Mouse (Mus musculus) forebrain, embryonic 11.5 days (tissue): ENCODE results near the gene Met. TPM values are rescaled to one million over a fixed set of nuclear protein-coding genes. Genes with fewer than 3 reads are reported as not detected.

ENCODE experiments used
- ATAC-seq: fragments of 200-750 bp; cut with Nextera tagmentation; replicated peaks from 2 replicates; pipeline ENCODE4 v1.8.0; 2017; ENCODE audit warnings: moderate TSS enrichment; ENCODE audit not compliant: low FRiP score
- DNase-seq: peaks from one replicate; pipeline ENCODE4 v3.0.0-alpha.2; 2017; ENCODE audit warnings: low spot score
- H3K27ac ChIP-seq: fragments of 300-500 bp; sonication (generic); 2 replicates; pipeline ENCODE4 v1.5.1; 2014; ENCODE audit warnings: low read depth, low read length
- H3K27me3 ChIP-seq: fragments of 300-500 bp; sonication (generic); 2 replicates; pipeline ENCODE4 v1.6.1; 2014; ENCODE audit warnings: mild to moderate bottlenecking, low read length, mixed read lengths; ENCODE audit not compliant: control insufficient read depth, insufficient read depth
- H3K36me3 ChIP-seq: fragments of 300-500 bp; sonication (generic); 2 replicates; pipeline ENCODE4 v1.6.1; 2014; ENCODE audit warnings: mild to moderate bottlenecking, low read length, moderate library complexity, mixed read lengths; ENCODE audit not compliant: control insufficient read depth, insufficient read depth
- H3K4me1 ChIP-seq: fragments of 300-500 bp; sonication (generic); replicated peaks from 2 replicates; pipeline ENCODE4 v1.6.1; 2014; ENCODE audit warnings: low read length, mixed read lengths; ENCODE audit not compliant: control insufficient read depth, insufficient read depth
- H3K4me2 ChIP-seq: fragments of 300-500 bp; sonication (generic); 2 replicates; pipeline ENCODE4 v1.6.1; 2014; ENCODE audit warnings: low read depth, mild to moderate bottlenecking, low read length, moderate library complexity, mixed read lengths; ENCODE audit not compliant: severe bottlenecking
- H3K4me3 ChIP-seq: fragments of 300-500 bp; sonication (generic); 2 replicates; pipeline ENCODE4 v1.5.1; 2014; ENCODE audit warnings: low read depth, low read length
- H3K9ac ChIP-seq: fragments of 300-500 bp; sonication (generic); 2 replicates; pipeline ENCODE4 v1.6.1; 2014; ENCODE audit warnings: low read length
- H3K9me3 ChIP-seq: fragments of 300-500 bp; sonication (generic); 2 replicates; pipeline ENCODE4 v1.6.1; 2016; ENCODE audit warnings: low read length, mixed read lengths; ENCODE audit not compliant: control insufficient read depth
- WGBS: fragments of 180-500 bp; shearing (Covaris S2); extraction: QIAGEN DNeasy Blood & Tissue Kit; methylation state at CpG from one replicate; pipeline ENCODE4 v1.1.7; 2014; 5-methylcytosine and 5-hydroxymethylcytosine counted together
- polyA plus RNA-seq: library from polyadenylated mRNA; unstranded; fragments of >200 nt; fragmentation: Nextera tagmentation; extraction: Ambion mirVana; gene quantifications from 2 replicates; pipeline ENCODE4 v1.2.1, GENCODE M21; 2014

Gene Met
- polyA plus RNA-seq, 1 experiment from 2014 or later, result 1.1 TPM

DNA sequence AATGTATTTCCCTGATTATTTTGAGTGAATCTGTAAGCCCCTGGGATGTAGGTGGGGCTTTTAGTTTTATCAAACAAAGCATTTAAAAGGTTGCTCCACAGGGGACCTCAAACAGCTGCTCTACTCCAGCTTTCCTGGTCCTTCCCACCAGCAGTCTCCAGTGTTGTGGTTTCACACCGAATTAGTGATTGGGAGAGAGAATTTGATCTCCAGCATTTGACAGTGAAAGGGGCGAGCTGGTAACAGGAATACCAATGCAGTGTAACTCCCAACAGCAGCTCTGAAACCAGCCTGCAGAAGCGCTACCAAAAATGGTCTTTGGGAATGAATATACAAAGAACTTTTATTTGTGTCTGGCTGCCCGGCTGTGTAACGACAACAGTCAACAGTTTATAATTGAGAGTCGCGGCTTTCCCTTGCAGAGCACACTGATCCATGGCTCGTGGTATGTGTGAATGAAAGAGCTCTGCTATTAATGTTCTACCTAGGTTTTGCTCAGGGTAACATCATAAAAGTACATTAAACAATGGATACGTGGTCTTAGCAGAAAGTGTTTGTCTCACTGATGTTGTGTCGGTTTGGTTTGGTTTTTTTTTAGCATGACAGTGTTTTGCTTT, 99.0 kb downstream of the Met start:
- no peak overlapping the region for H3K27ac ChIP-seq
- no peak overlapping the region for H3K9ac ChIP-seq
- no peaks in the 10 kb centered on the region for H3K27me3 ChIP-seq
- 0 out of 2 replicates have a peak overlapping the region, but pooled peaks have one; percentile 20 for H3K4me2 ChIP-seq
- WGBS, result 6% methylated on average over 10 of the region's 10 CpGs
- no peaks in the 10 kb centered on the region; the same call in 1 of the 2 replicates for H3K4me1 ChIP-seq
- DNase-seq (no peak), ATAC-seq (peak; percentile 42; the same call in 1 of the 2 replicates)
- no peaks in the 10 kb centered on the region for H3K9me3 ChIP-seq
- H3K36me3 ChIP-seq, result no peaks in the 10 kb centered on the region
- no peak overlapping the region for H3K4me3 ChIP-seq

- no peak overlapping the region for H3K27ac ChIP-seq
- WGBS, result 91% methylated on average over 11 of the region's 11 CpGs
- no peak for DNase-seq
Measured at GRCm38 (mm10) chr6:17568702-17569352, 105.2 kb downstream of the Met start.

GRCm38 (mm10) chr6:17573227-17573626, 109.6 kb downstream of the Met start:
- no peak for DNase-seq
- ATAC-seq, result no peak
- H3K4me3 ChIP-seq, result no peak overlapping the region

More at GRCm38 (mm10) chr6:17568702-17569352, 105.2 kb downstream of the Met start:
- no peak for ATAC-seq
- H3K9me3 ChIP-seq, result no peaks in the 10 kb centered on the region
- H3K4me2 ChIP-seq, result no peak overlapping the region
- H3K36me3 ChIP-seq, result no peaks in the 10 kb centered on the region
- H3K4me3 ChIP-seq, result no peak overlapping the region
- no peak overlapping the region for H3K9ac ChIP-seq
- no peaks in the 10 kb centered on the region for H3K27me3 ChIP-seq
- H3K4me1 ChIP-seq, result no peaks in the 10 kb centered on the region

GRCm38 (mm10) chr6:17573732-17574131, 110.1 kb downstream of the Met start:
- Histone ChIP-seq H3K4me3 (no peak overlapping the region), H3K9me3 (no peaks in the 10 kb centered on the region), H3K9ac (no peak overlapping the region), H3K27me3 (no peaks in the 10 kb centered on the region), H3K4me1 (no peaks in the 10 kb centered on the region), H3K4me2 (no peak overlapping the region), H3K27ac (no peak overlapping the region), H3K36me3 (no peaks in the 10 kb centered on the region)
- DNase-seq, result no peak
- WGBS, result 92% methylated on average over 2 of the region's 2 CpGs
- ATAC-seq, result no peak

More at GRCm38 (mm10) chr6:17573227-17573626, 109.6 kb downstream of the Met start:
- H3K27me3 ChIP-seq, result no peaks in the 10 kb centered on the region
- no peaks in the 10 kb centered on the region for H3K4me1 ChIP-seq
- no peak overlapping the region for H3K9ac ChIP-seq
- no peaks in the 10 kb centered on the region for H3K36me3 ChIP-seq
- H3K27ac ChIP-seq, result no peak overlapping the region
- H3K9me3 ChIP-seq, result no peaks in the 10 kb centered on the region
- H3K4me2 ChIP-seq, result no peak overlapping the region
- 90% methylated on average over 5 of the region's 5 CpGs for WGBS

- H3K27me3 ChIP-seq, result no peaks in the 10 kb centered on the region
- H3K9me3 ChIP-seq, result no peaks in the 10 kb centered on the region
- WGBS, result 81% methylated on average over 3 of the region's 3 CpGs
- no peak for DNase-seq
- H3K9ac ChIP-seq, result no peak overlapping the region
- H3K4me1 ChIP-seq, result no peaks in the 10 kb centered on the region
- H3K36me3 ChIP-seq, result no peaks in the 10 kb centered on the region
- H3K4me3 ChIP-seq, result no peak overlapping the region
- ATAC-seq, result no peak
- H3K27ac ChIP-seq, result no peak overlapping the region
- no peak overlapping the region for H3K4me2 ChIP-seq
Measured at GRCm38 (mm10) chr6:17578092-17578760, 114.6 kb downstream of the Met start.

GRCm38 (mm10) chr6:17580349-17580748, 116.7 kb downstream of the Met start:
- DNase-seq (no peak), ATAC-seq (no peak)
- H3K9me3 ChIP-seq, result no peaks in the 10 kb centered on the region
- no peak overlapping the region for H3K4me2 ChIP-seq
- no peak overlapping the region for H3K4me3 ChIP-seq
- WGBS, result 77% methylated on average over 3 of the region's 3 CpGs
- H3K9ac ChIP-seq, result no peak overlapping the region
- H3K27me3 ChIP-seq, result no peaks in the 10 kb centered on the region
- H3K36me3 ChIP-seq, result no peaks in the 10 kb centered on the region
- no peak overlapping the region for H3K27ac ChIP-seq
- no peaks in the 10 kb centered on the region for H3K4me1 ChIP-seq

DNA sequence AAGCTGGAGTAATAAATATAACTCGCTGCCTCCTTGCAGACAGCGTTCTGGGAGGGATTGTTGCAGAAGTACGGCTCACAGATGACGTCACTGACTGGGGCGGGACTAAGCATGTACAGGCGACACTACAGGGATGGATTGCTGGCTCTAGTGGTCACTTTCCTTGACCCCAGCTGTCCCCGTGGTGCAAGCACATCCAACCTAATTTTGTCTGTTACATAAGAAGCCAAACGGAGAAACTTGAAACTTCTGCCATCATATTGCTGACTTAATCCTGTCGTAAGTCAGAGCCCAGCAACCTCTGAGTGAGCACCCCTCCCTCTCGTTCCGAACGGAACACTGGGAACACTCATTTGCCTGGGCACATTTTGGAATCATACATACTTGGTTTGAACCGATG, 120.4 kb downstream of the Met start:
- H3K9ac ChIP-seq, result no peak overlapping the region
- no peaks in the 10 kb centered on the region for H3K27me3 ChIP-seq
- H3K9me3 ChIP-seq, result no peaks in the 10 kb centered on the region
- 29% methylated on average over 13 of the region's 13 CpGs for WGBS
- H3K4me2 ChIP-seq, result peak overlapping the region; percentile 47; the same call in 1 of the 2 replicates
- ATAC-seq (peak; percentile 91), DNase-seq (peak; percentile 78)
- H3K27ac ChIP-seq, result no peak overlapping the region
- H3K4me3 ChIP-seq, result peak overlapping the region; percentile 29; the same call in 1 of the 2 replicates
- H3K4me1 ChIP-seq, result no peaks in the 10 kb centered on the region; the same call in 1 of the 2 replicates
- H3K36me3 ChIP-seq, result no peaks in the 10 kb centered on the region

DNA sequence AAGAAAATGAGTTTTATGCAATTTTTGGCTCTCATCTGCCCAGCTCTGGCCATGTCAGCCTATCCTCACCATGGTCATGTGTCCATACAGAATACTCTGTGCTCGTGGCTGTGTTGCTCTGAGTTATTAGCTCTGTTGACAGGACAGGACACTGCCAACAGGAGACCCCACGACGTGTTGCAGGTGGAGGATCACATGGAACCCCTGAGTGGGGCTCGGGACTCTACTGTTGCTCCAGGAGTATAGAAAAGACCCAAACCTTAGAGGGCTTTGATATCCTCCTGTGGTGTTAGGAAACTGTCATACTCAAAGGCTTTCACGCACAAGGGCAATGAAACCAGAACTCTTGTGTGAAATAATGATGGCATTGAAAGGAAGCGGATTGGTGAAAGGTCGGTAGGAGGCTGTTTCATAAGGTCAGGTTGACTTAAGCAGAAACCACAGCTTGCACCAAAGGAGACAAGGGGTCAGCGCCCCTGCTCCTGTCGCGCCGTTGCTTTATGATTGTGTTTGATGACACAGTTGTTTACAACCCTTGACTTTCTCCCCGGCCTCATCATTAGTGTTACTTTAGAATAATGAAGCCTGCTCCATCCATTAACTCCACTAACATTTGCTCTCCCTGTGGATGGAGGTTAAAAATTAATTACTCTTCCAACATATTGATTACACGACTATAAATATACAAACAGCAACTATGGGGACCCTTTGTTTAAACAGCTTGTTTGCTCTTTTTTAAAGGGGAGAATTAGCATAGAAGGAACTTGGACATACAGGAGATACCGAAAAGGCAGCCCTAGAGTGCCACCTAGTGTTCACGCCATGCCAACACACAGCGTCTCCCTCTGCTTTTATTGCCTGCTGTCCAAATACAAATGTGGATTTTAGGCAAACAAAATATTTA, 125.7 kb downstream of the Met start:
- Histone ChIP-seq H3K4me1 (no peaks in the 10 kb centered on the region; the same call in 1 of the 2 replicates), H3K27me3 (no peaks in the 10 kb centered on the region), H3K4me2 (no peak overlapping the region), H3K9ac (no peak overlapping the region), H3K36me3 (no peaks in the 10 kb centered on the region), H3K9me3 (no peaks in the 10 kb centered on the region), H3K27ac (no peak overlapping the region), H3K4me3 (no peak overlapping the region)
- ATAC-seq, result peak; percentile 82
- WGBS, result 33% methylated on average over 16 of the region's 16 CpGs
- peak; percentile 86 for DNase-seq
